Mouse (Mus musculus) heart, embryonic 10.5 days (tissue): ENCODE results near the gene Ccdc117. TPM values are rescaled to one million over a fixed set of nuclear protein-coding genes. Genes with fewer than 3 reads are reported as not detected.
A peak's percentile ranks its signal among the peaks of the same experiment; 100 is the strongest.

Source experiments
- DNase-seq: peaks from one replicate; pipeline ENCODE4 v3.0.0-alpha.2; 2017; ENCODE audit warnings: low spot score
- H3K27ac ChIP-seq: fragments of 300-500 bp; sonication (generic); 2 replicates; pipeline ENCODE4 v1.5.1; 2016; ENCODE audit warnings: mild to moderate bottlenecking
- H3K27me3 ChIP-seq: fragments of 300-500 bp; sonication (generic); 2 replicates; pipeline ENCODE4 v1.6.1; 2016; ENCODE audit warnings: mild to moderate bottlenecking; ENCODE audit not compliant: poor library complexity, insufficient read depth, severe bottlenecking
- H3K36me3 ChIP-seq: fragments of 300-500 bp; sonication (generic); 2 replicates; pipeline ENCODE4 v1.6.1; 2016; ENCODE audit warnings: mild to moderate bottlenecking, moderate library complexity
- H3K4me1 ChIP-seq: fragments of 300-500 bp; sonication (generic); 2 replicates; pipeline ENCODE4 v1.6.1; 2016; ENCODE audit warnings: mild to moderate bottlenecking
- H3K4me3 ChIP-seq: fragments of 300-500 bp; sonication (generic); 2 replicates; pipeline ENCODE4 v1.5.1; 2016; ENCODE audit warnings: mild to moderate bottlenecking, moderate library complexity
- H3K9me3 ChIP-seq: fragments of 300-500 bp; sonication (generic); 2 replicates; pipeline ENCODE4 v1.6.1; 2016; ENCODE audit warnings: mild to moderate bottlenecking, moderate library complexity
- WGBS: fragments of 180-500 bp; shearing (Covaris S2); methylation state at CpG from one replicate; pipeline ENCODE4 v1.1.7; 2016; 5-methylcytosine and 5-hydroxymethylcytosine counted together
- polyA plus RNA-seq: library from polyadenylated mRNA; unstranded; fragments of >200 nt; fragmentation: Nextera tagmentation; extraction: Ambion mirVana; gene quantifications from 2 replicates; pipeline ENCODE4 v1.2.1, GENCODE M21; 2016

Ccdc117 gene
- polyA plus RNA-seq, 1 experiment from 2014 or later = 23.4 TPM

- 84% methylated on average over 5 of the region's 5 CpGs for WGBS
Observed at GRCm38 (mm10) chr11:5527865-5528523, 14.0 kb downstream of the Ccdc117 start.

GRCm38 (mm10) chr11:5526573-5527439 is 15.2 kb downstream of the Ccdc117 start:
- Histone ChIP-seq H3K9me3 (no peaks in the 10 kb centered on the region), H3K36me3 (peaks cover 83% of the 10 kb centered on the region), H3K27ac (no peak overlapping the region), H3K4me3 (no peak overlapping the region), H3K4me1 (peaks cover 13% of the 10 kb centered on the region), H3K27me3 (no peaks in the 10 kb centered on the region)
- whole genome bisulfite sequencing = 81% methylated on average over 7 of the region's 7 CpGs
- no peak for DNase-seq

More at GRCm38 (mm10) chr11:5527865-5528523, 14.0 kb downstream of the Ccdc117 start:
- Histone ChIP-seq H3K4me1 (peaks cover 1% of the 10 kb centered on the region; the same call in 1 of the 2 replicates), H3K9me3 (no peaks in the 10 kb centered on the region), H3K36me3 (peaks cover 91% of the 10 kb centered on the region), H3K27ac (no peak overlapping the region), H3K4me3 (no peak overlapping the region), H3K27me3 (no peaks in the 10 kb centered on the region)
- no peak for DNase-seq

- no peak overlapping the region for H3K27ac ChIP-seq
- H3K36me3 ChIP-seq = peaks cover 73% of the 10 kb centered on the region
- H3K27me3 ChIP-seq = no peaks in the 10 kb centered on the region
- 87% methylated on average over 4 of the region's 4 CpGs for WGBS
- H3K4me3 ChIP-seq = no peak overlapping the region
- no peaks in the 10 kb centered on the region for H3K9me3 ChIP-seq
- no peak for DNase-seq
- H3K4me1 ChIP-seq = peaks cover 15% of the 10 kb centered on the region
Observed at GRCm38 (mm10) chr11:5525418-5525817, 16.6 kb downstream of the Ccdc117 start.

GRCm38 (mm10) chr11:5522798-5523415 is 19.1 kb downstream of the Ccdc117 start:
- WGBS = 92% methylated on average over 11 of the region's 11 CpGs
- peaks cover 23% of the 10 kb centered on the region for H3K4me1 ChIP-seq
- peak overlapping the region; percentile 100 for H3K4me3 ChIP-seq

GRCm38 (mm10) chr11:5521516-5522291 is 20.3 kb downstream of the Ccdc117 start:
- Histone ChIP-seq H3K27ac (peak overlapping the region; percentile 100), H3K9me3 (no peaks in the 10 kb centered on the region), H3K36me3 (peaks cover 43% of the 10 kb centered on the region), H3K4me1 (peaks cover 23% of the 10 kb centered on the region), H3K4me3 (peak overlapping the region; percentile 100), H3K27me3 (no peaks in the 10 kb centered on the region)
- DNase-seq = peak; percentile 93
- under 1% methylated on average over 33 of the region's 34 CpGs for WGBS

More at GRCm38 (mm10) chr11:5522798-5523415, 19.1 kb downstream of the Ccdc117 start:
- H3K27me3 ChIP-seq = no peaks in the 10 kb centered on the region
- H3K36me3 ChIP-seq = peaks cover 51% of the 10 kb centered on the region
- no peak for DNase-seq
- H3K9me3 ChIP-seq = no peaks in the 10 kb centered on the region
- no peak overlapping the region for H3K27ac ChIP-seq

GRCm38 (mm10) chr11:5521266-5521515 is 20.8 kb downstream of the Ccdc117 start:
- WGBS = 0% methylated on average over 13 of the region's 13 CpGs
- DNase-seq = peak; percentile 85

GRCm38 (mm10) chr11:5520412-5521265 is 21.3 kb downstream of the Ccdc117 start, which contains the start of gene Xbp1:
Gene Xbp1 (plus strand): TSS chr11:5520659.
- peak; percentile 99 for DNase-seq
- no peaks in the 10 kb centered on the region for H3K9me3 ChIP-seq
- WGBS = under 1% methylated on average over 70 of the region's 72 CpGs
- H3K27ac ChIP-seq = peak within 1 kb of the TSS; percentile 100
- peak within 1 kb of the TSS; percentile 100 for H3K4me3 ChIP-seq
- H3K27me3 ChIP-seq = no peaks in the 10 kb centered on the region
- H3K36me3 ChIP-seq = peaks cover 34% of the 10 kb centered on the region
- H3K4me1 ChIP-seq = peaks cover 23% of the 10 kb centered on the region

More at GRCm38 (mm10) chr11:5521266-5521515, 20.8 kb downstream of the Ccdc117 start:
- Histone ChIP-seq H3K4me3 (peak overlapping the region; percentile 100), H3K27ac (peak overlapping the region; percentile 100), H3K9me3 (no peaks in the 10 kb centered on the region), H3K4me1 (peaks cover 23% of the 10 kb centered on the region), H3K36me3 (peaks cover 39% of the 10 kb centered on the region), H3K27me3 (no peaks in the 10 kb centered on the region)

GRCm38 (mm10) chr11:5519681-5520080 is 22.3 kb downstream of the Ccdc117 start:
- Histone ChIP-seq H3K27ac (peak overlapping the region; percentile 100), H3K27me3 (no peaks in the 10 kb centered on the region), H3K4me1 (peaks cover 23% of the 10 kb centered on the region), H3K4me3 (no peak overlapping the region), H3K36me3 (peaks cover 24% of the 10 kb centered on the region), H3K9me3 (no peaks in the 10 kb centered on the region)
- no peak for DNase-seq
- 73% methylated on average over 3 of the region's 3 CpGs for WGBS

GRCm38 (mm10) chr11:5517346-5517745 is 24.6 kb downstream of the Ccdc117 start:
- no peaks in the 10 kb centered on the region for H3K9me3 ChIP-seq
- H3K27me3 ChIP-seq = no peaks in the 10 kb centered on the region
- H3K4me3 ChIP-seq = no peak overlapping the region
- DNase-seq = no peak
- H3K27ac ChIP-seq = no peak overlapping the region
- 64% methylated on average over 6 of the region's 6 CpGs for WGBS
- 0 out of 2 replicates have a peak, but pooled peaks cover 4% of the 10 kb centered on the region for H3K36me3 ChIP-seq
- H3K4me1 ChIP-seq = peaks cover 18% of the 10 kb centered on the region

GRCm38 (mm10) chr11:5516617-5517016 is 25.4 kb downstream of the Ccdc117 start:
- WGBS = 86% methylated on average over 14 of the region's 14 CpGs
- no peak overlapping the region for H3K27ac ChIP-seq

GRCm38 (mm10) chr11:5516151-5516550 is 25.8 kb downstream of the Ccdc117 start:
- H3K27ac ChIP-seq = no peak overlapping the region
- no peak overlapping the region for H3K4me3 ChIP-seq
- no peaks in the 10 kb centered on the region for H3K27me3 ChIP-seq
- H3K9me3 ChIP-seq = no peaks in the 10 kb centered on the region
- DNase-seq = no peak
- 80% methylated on average over 7 of the region's 7 CpGs for WGBS
- H3K36me3 ChIP-seq = 0 out of 2 replicates have a peak, but pooled peaks cover 4% of the 10 kb centered on the region
- peaks cover 13% of the 10 kb centered on the region; the same call in 1 of the 2 replicates for H3K4me1 ChIP-seq

More at GRCm38 (mm10) chr11:5516617-5517016, 25.4 kb downstream of the Ccdc117 start:
- Histone ChIP-seq H3K4me3 (no peak overlapping the region), H3K27me3 (no peaks in the 10 kb centered on the region), H3K4me1 (peaks cover 13% of the 10 kb centered on the region; the same call in 1 of the 2 replicates), H3K9me3 (no peaks in the 10 kb centered on the region), H3K36me3 (0 out of 2 replicates have a peak, but pooled peaks cover 4% of the 10 kb centered on the region)
- DNase-seq = no peak
